Mouse (Mus musculus): Measurements from ENCODE around the gene Car4. TPM values are rescaled to one million over a fixed set of nuclear protein-coding genes. Genes with fewer than 3 reads are reported as not detected.

The Car4 gene
- polyA plus RNA-seq, 1 experiment from 2014 or later, result 0.57 TPM

GRCm38 (mm10) chr11:84972067-84972466, 14.5 kb downstream of the Car4 start:
- H3K9ac ChIP-seq, result no peak overlapping the region
- no peak overlapping the region for H3K4me2 ChIP-seq (replicated peaks)
- no peak overlapping the region for H3K4me3 ChIP-seq (replicated peaks)
- 65% methylated on average over 3 of the region's 3 CpGs for WGBS
- no peaks in the 10 kb centered on the region for H3K36me3 ChIP-seq
- no peak overlapping the region for H3K27ac ChIP-seq (replicated peaks)
- no peaks in the 10 kb centered on the region for H3K27me3 ChIP-seq
- ATAC-seq (ENCODE audit: insufficient number of reproducible peaks, low FRiP score, low TSS enrichment, low read depth), result no peak
- no peaks in the 10 kb centered on the region for H3K4me1 ChIP-seq
- no peaks in the 10 kb centered on the region for H3K9me3 ChIP-seq (replicated peaks)

GRCm38 (mm10) chr11:84973661-84974060, 16.1 kb downstream of the Car4 start:
- no peak overlapping the region for H3K4me3 ChIP-seq (replicated peaks)
- no peak overlapping the region for H3K27ac ChIP-seq (replicated peaks)
- ATAC-seq (ENCODE audit: insufficient number of reproducible peaks, low FRiP score, low TSS enrichment, low read depth), result no peak
- H3K36me3 ChIP-seq, result no peaks in the 10 kb centered on the region
- H3K27me3 ChIP-seq, result no peaks in the 10 kb centered on the region
- no peaks in the 10 kb centered on the region for H3K4me1 ChIP-seq
- H3K9me3 ChIP-seq (replicated peaks), result no peaks in the 10 kb centered on the region
- no peak overlapping the region for H3K4me2 ChIP-seq (replicated peaks)
- no peak overlapping the region for H3K9ac ChIP-seq
- 62% methylated on average over 5 of the region's 5 CpGs for WGBS

- WGBS, result 56% methylated on average over 7 of the region's 7 CpGs
- no peaks in the 10 kb centered on the region for H3K36me3 ChIP-seq
- no peak overlapping the region for H3K4me3 ChIP-seq (replicated peaks)
- no peak overlapping the region for H3K9ac ChIP-seq
- H3K4me1 ChIP-seq, result no peaks in the 10 kb centered on the region
- no peak overlapping the region for H3K27ac ChIP-seq (replicated peaks)
- H3K9me3 ChIP-seq (replicated peaks), result no peaks in the 10 kb centered on the region
- H3K4me2 ChIP-seq (replicated peaks), result no peak overlapping the region
- no peak for ATAC-seq (ENCODE audit: insufficient number of reproducible peaks, low FRiP score, low TSS enrichment, low read depth)
- H3K27me3 ChIP-seq, result no peaks in the 10 kb centered on the region
Observed at GRCm38 (mm10) chr11:84974582-84974981, 17.0 kb downstream of the Car4 start.

- Histone ChIP-seq H3K36me3 (no peaks in the 10 kb centered on the region), H3K4me2 (replicated peaks) (no peak overlapping the region), H3K4me3 (replicated peaks) (no peak overlapping the region), H3K27ac (replicated peaks) (no peak overlapping the region), H3K9ac (no peak overlapping the region), H3K27me3 (no peaks in the 10 kb centered on the region), H3K4me1 (no peaks in the 10 kb centered on the region), H3K9me3 (replicated peaks) (no peaks in the 10 kb centered on the region)
- ATAC-seq (ENCODE audit: insufficient number of reproducible peaks, low FRiP score, low TSS enrichment, low read depth), result no peak
- WGBS, result 78% methylated on average over 3 of the region's 3 CpGs
Observed at GRCm38 (mm10) chr11:84976706-84977105, 19.1 kb downstream of the Car4 start.

- Histone ChIP-seq H3K9ac (no peak overlapping the region), H3K27ac (replicated peaks) (no peak overlapping the region), H3K9me3 (replicated peaks) (no peaks in the 10 kb centered on the region), H3K4me1 (no peaks in the 10 kb centered on the region), H3K36me3 (no peaks in the 10 kb centered on the region), H3K4me3 (replicated peaks) (no peak overlapping the region), H3K27me3 (no peaks in the 10 kb centered on the region), H3K4me2 (replicated peaks) (no peak overlapping the region)
- no peak for ATAC-seq (ENCODE audit: insufficient number of reproducible peaks, low FRiP score, low TSS enrichment, low read depth)
- 81% methylated on average over 3 of the region's 3 CpGs for WGBS
Observed at GRCm38 (mm10) chr11:84977385-84977952, 19.9 kb downstream of the Car4 start.

GRCm38 (mm10) chr11:84978113-84978512, 20.5 kb downstream of the Car4 start:
- no peak for ATAC-seq (ENCODE audit: insufficient number of reproducible peaks, low FRiP score, low TSS enrichment, low read depth)
- no peak overlapping the region for H3K9ac ChIP-seq
- H3K36me3 ChIP-seq, result no peaks in the 10 kb centered on the region
- 50% methylated on average over 2 of the region's 2 CpGs for WGBS
- no peak overlapping the region for H3K27ac ChIP-seq (replicated peaks)
- H3K27me3 ChIP-seq, result no peaks in the 10 kb centered on the region
- H3K4me1 ChIP-seq, result no peaks in the 10 kb centered on the region
- H3K4me3 ChIP-seq (replicated peaks), result no peak overlapping the region
- no peak overlapping the region for H3K4me2 ChIP-seq (replicated peaks)
- H3K9me3 ChIP-seq (replicated peaks), result no peaks in the 10 kb centered on the region

GRCm38 (mm10) chr11:84979351-84979750, 21.8 kb downstream of the Car4 start:
- H3K27me3 ChIP-seq, result no peaks in the 10 kb centered on the region
- H3K4me2 ChIP-seq (replicated peaks), result no peak overlapping the region
- no peaks in the 10 kb centered on the region for H3K4me1 ChIP-seq
- H3K36me3 ChIP-seq, result peaks cover 4% of the 10 kb centered on the region; the same call in 1 of the 2 replicates
- H3K9ac ChIP-seq, result no peak overlapping the region
- H3K4me3 ChIP-seq (replicated peaks), result no peak overlapping the region
- no peak for ATAC-seq (ENCODE audit: insufficient number of reproducible peaks, low FRiP score, low TSS enrichment, low read depth)
- 34% methylated on average over 1 of the region's 1 CpGs for WGBS
- H3K27ac ChIP-seq (replicated peaks), result no peak overlapping the region
- H3K9me3 ChIP-seq (replicated peaks), result no peaks in the 10 kb centered on the region

GRCm38 (mm10) chr11:84980697-84981096, 23.1 kb downstream of the Car4 start:
- Histone ChIP-seq H3K36me3 (peaks cover 9% of the 10 kb centered on the region), H3K4me1 (no peaks in the 10 kb centered on the region), H3K4me2 (replicated peaks) (no peak overlapping the region), H3K4me3 (replicated peaks) (no peak overlapping the region), H3K9ac (no peak overlapping the region), H3K27me3 (no peaks in the 10 kb centered on the region), H3K27ac (replicated peaks) (no peak overlapping the region), H3K9me3 (replicated peaks) (no peaks in the 10 kb centered on the region)
- WGBS, result 71% methylated on average over 2 of the region's 2 CpGs
- no peak for ATAC-seq (ENCODE audit: insufficient number of reproducible peaks, low FRiP score, low TSS enrichment, low read depth)

- peaks cover 28% of the 10 kb centered on the region for H3K36me3 ChIP-seq
- no peak overlapping the region for H3K4me3 ChIP-seq (replicated peaks)
- no peak for ATAC-seq (ENCODE audit: insufficient number of reproducible peaks, low FRiP score, low TSS enrichment, low read depth)
- no peak overlapping the region for H3K27ac ChIP-seq (replicated peaks)
- H3K9me3 ChIP-seq (replicated peaks), result no peaks in the 10 kb centered on the region
- H3K4me2 ChIP-seq (replicated peaks), result no peak overlapping the region
- H3K9ac ChIP-seq, result no peak overlapping the region
- WGBS, result 87% methylated on average over 6 of the region's 6 CpGs
- H3K27me3 ChIP-seq, result no peaks in the 10 kb centered on the region
- H3K4me1 ChIP-seq, result no peaks in the 10 kb centered on the region
Observed at GRCm38 (mm10) chr11:84985421-84985820, 27.8 kb downstream of the Car4 start.

GRCm38 (mm10) chr11:84988341-84988919, 30.8 kb downstream of the Car4 start:
- Histone ChIP-seq H3K27me3 (no peaks in the 10 kb centered on the region), H3K4me2 (replicated peaks) (no peak overlapping the region), H3K9ac (no peak overlapping the region), H3K36me3 (peaks cover 46% of the 10 kb centered on the region), H3K27ac (replicated peaks) (no peak overlapping the region), H3K4me3 (replicated peaks) (no peak overlapping the region), H3K4me1 (no peaks in the 10 kb centered on the region), H3K9me3 (replicated peaks) (no peaks in the 10 kb centered on the region)
- ATAC-seq (ENCODE audit: insufficient number of reproducible peaks, low FRiP score, low TSS enrichment, low read depth), result no peak
- 87% methylated on average over 3 of the region's 3 CpGs for WGBS

GRCm38 (mm10) chr11:84992996-84993395, 35.4 kb downstream of the Car4 start:
- H3K4me1 ChIP-seq, result no peaks in the 10 kb centered on the region
- no peak overlapping the region for H3K27ac ChIP-seq (replicated peaks)
- H3K36me3 ChIP-seq, result peaks cover 45% of the 10 kb centered on the region
- ATAC-seq (ENCODE audit: insufficient number of reproducible peaks, low FRiP score, low TSS enrichment, low read depth), result no peak
- 82% methylated on average over 1 of the region's 1 CpGs for WGBS
- no peaks in the 10 kb centered on the region for H3K9me3 ChIP-seq (replicated peaks)
- no peak overlapping the region for H3K9ac ChIP-seq
- no peak overlapping the region for H3K4me3 ChIP-seq (replicated peaks)
- H3K27me3 ChIP-seq, result no peaks in the 10 kb centered on the region
- no peak overlapping the region for H3K4me2 ChIP-seq (replicated peaks)

- Histone ChIP-seq H3K9ac (no peak overlapping the region), H3K9me3 (replicated peaks) (no peaks in the 10 kb centered on the region), H3K36me3 (peaks cover 38% of the 10 kb centered on the region), H3K27ac (replicated peaks) (no peak overlapping the region), H3K27me3 (no peaks in the 10 kb centered on the region), H3K4me1 (no peaks in the 10 kb centered on the region), H3K4me3 (replicated peaks) (no peak overlapping the region), H3K4me2 (replicated peaks) (no peak overlapping the region)
- WGBS, result 92% methylated on average over 1 of the region's 1 CpGs
- ATAC-seq (ENCODE audit: insufficient number of reproducible peaks, low FRiP score, low TSS enrichment, low read depth), result no peak
Observed at GRCm38 (mm10) chr11:84995241-84995640, 37.7 kb downstream of the Car4 start.

All from embryonic facial prominence, embryonic 15.5 days (tissue).